Mouse (Mus musculus) liver, embryonic 11.5 days (tissue): Measurements from ENCODE around the gene Polk. TPM values are rescaled to one million over a fixed set of nuclear protein-coding genes. Genes with fewer than 3 reads are reported as not detected.

Experiments used
- ATAC-seq: fragments of 200-750 bp; cut with Nextera tagmentation; replicated peaks from 2 replicates; pipeline ENCODE4 v1.8.0; 2017; ENCODE audit warnings: moderate number of reproducible peaks, mild to moderate bottlenecking, moderate TSS enrichment, moderate library complexity; ENCODE audit not compliant: low FRiP score
- DNase-seq: peaks from one replicate; pipeline ENCODE4 v3.0.0-alpha.2; 2017; ENCODE audit warnings: low spot score
- H3K27ac ChIP-seq: fragments of 300-500 bp; sonication (generic); 2 replicates; pipeline ENCODE4 v1.5.1; 2014; ENCODE audit warnings: mild to moderate bottlenecking, low read depth, low read length, control low read depth
- H3K27me3 ChIP-seq: fragments of 300-500 bp; sonication (generic); replicated peaks from 2 replicates; pipeline ENCODE4 v1.6.1; 2014; ENCODE audit warnings: low read length, mixed read lengths; ENCODE audit not compliant: control insufficient read depth, insufficient read depth
- H3K36me3 ChIP-seq: fragments of 300-500 bp; sonication (generic); 2 replicates; pipeline ENCODE4 v1.6.1; 2014; ENCODE audit warnings: mild to moderate bottlenecking, low read length, moderate library complexity, mixed read lengths; ENCODE audit not compliant: control insufficient read depth, insufficient read depth
- H3K4me1 ChIP-seq: fragments of 300-500 bp; sonication (generic); replicated peaks from 2 replicates; pipeline ENCODE4 v1.6.1; 2014; ENCODE audit warnings: low read length, mixed read lengths; ENCODE audit not compliant: control insufficient read depth, insufficient read depth
- H3K4me2 ChIP-seq: fragments of 300-500 bp; sonication (generic); 2 replicates; pipeline ENCODE4 v1.6.1; 2014; ENCODE audit warnings: mild to moderate bottlenecking, control low read depth, moderate library complexity
- H3K4me3 ChIP-seq: fragments of 300-500 bp; sonication (generic); 2 replicates; pipeline ENCODE4 v1.5.1; 2014; ENCODE audit warnings: low read depth, low read length, control low read depth
- H3K9ac ChIP-seq: fragments of 300-500 bp; sonication (generic); 2 replicates; pipeline ENCODE4 v1.6.1; 2014; ENCODE audit warnings: low read depth, low read length, control low read depth
- H3K9me3 ChIP-seq: fragments of 300-500 bp; sonication (generic); 2 replicates; pipeline ENCODE4 v1.6.1; 2016; ENCODE audit warnings: low read length, inconsistent platforms, mixed read lengths; ENCODE audit not compliant: control insufficient read depth
- WGBS: fragments of 180-500 bp; shearing (Covaris S2); extraction: QIAGEN DNeasy Blood & Tissue Kit; methylation state at CpG from one replicate; pipeline ENCODE4 v1.1.7; 2014; 5-methylcytosine and 5-hydroxymethylcytosine counted together
- polyA plus RNA-seq: library from polyadenylated mRNA; unstranded; fragments of >200 nt; fragmentation: Nextera tagmentation; extraction: Ambion mirVana; gene quantifications from 2 replicates; pipeline ENCODE4 v1.2.1, GENCODE M21; 2014

Polk gene
- polyA plus RNA-seq, 1 experiment from 2014 or later: 8.2 TPM

GRCm38 (mm10) chr13:96505661-96506060 lies 36.7 kb downstream of the Polk start:
- no peak overlapping the region for H3K9ac ChIP-seq
- H3K4me3 ChIP-seq: no peak overlapping the region
- no peak overlapping the region for H3K4me2 ChIP-seq
- no peak overlapping the region for H3K27ac ChIP-seq
- no peaks in the 10 kb centered on the region for H3K27me3 ChIP-seq
- 83% methylated on average over 4 of the region's 4 CpGs for whole genome bisulfite sequencing
- ATAC-seq (no peak), DNase-seq (no peak)
- H3K9me3 ChIP-seq: no peaks in the 10 kb centered on the region
- H3K4me1 ChIP-seq: peaks cover 8% of the 10 kb centered on the region; the same call in 1 of the 2 replicates
- H3K36me3 ChIP-seq: no peaks in the 10 kb centered on the region

GRCm38 (mm10) chr13:96499891-96500290 lies 42.5 kb downstream of the Polk start:
- H3K27me3 ChIP-seq: no peaks in the 10 kb centered on the region
- DNase-seq (no peak), ATAC-seq (no peak)
- H3K27ac ChIP-seq: no peak overlapping the region
- no peak overlapping the region for H3K4me3 ChIP-seq
- H3K4me2 ChIP-seq: no peak overlapping the region
- H3K9ac ChIP-seq: no peak overlapping the region
- no peaks in the 10 kb centered on the region for H3K4me1 ChIP-seq
- H3K36me3 ChIP-seq: no peaks in the 10 kb centered on the region
- no peaks in the 10 kb centered on the region for H3K9me3 ChIP-seq
- 87% methylated on average over 2 of the region's 2 CpGs for WGBS

- DNase-seq (no peak), ATAC-seq (no peak)
- H3K4me1 ChIP-seq: no peaks in the 10 kb centered on the region
- 66% methylated on average over 8 of the region's 8 CpGs for WGBS
- no peak overlapping the region for H3K4me3 ChIP-seq
- no peaks in the 10 kb centered on the region for H3K9me3 ChIP-seq
- H3K4me2 ChIP-seq: no peak overlapping the region
- no peak overlapping the region for H3K9ac ChIP-seq
- no peak overlapping the region for H3K27ac ChIP-seq
- H3K36me3 ChIP-seq: no peaks in the 10 kb centered on the region
- no peaks in the 10 kb centered on the region for H3K27me3 ChIP-seq
These were observed 45.7 kb downstream of the Polk start for GRCm38 (mm10) chr13:96496630-96497029.

DNA sequence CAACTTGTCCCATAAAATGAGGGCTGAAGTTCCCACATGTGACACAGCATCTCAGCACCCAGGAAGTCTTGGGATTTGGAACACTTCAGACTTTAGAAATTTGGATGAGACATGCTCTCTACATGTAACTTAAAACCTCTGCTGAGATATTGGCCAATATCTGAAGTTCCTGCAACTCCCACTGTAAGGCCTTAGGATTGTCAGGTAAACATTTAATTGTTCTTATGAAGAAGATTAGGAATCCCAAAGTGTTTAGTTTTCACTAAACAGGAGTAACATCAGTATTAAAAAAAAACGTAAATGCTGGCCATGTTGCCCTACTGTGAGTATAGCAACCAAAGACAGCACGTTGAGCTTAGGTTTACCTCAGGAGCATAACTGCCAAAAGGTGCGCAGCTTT lies 51.9 kb downstream of the Polk start, which contains the start of gene Gm17622:
Gm17622 (plus strand) TSS at position 301 of the 400 bp plus-strand sequence.
- Histone ChIP-seq H3K27ac (no peak within 1 kb of the TSS), H3K4me1 (no peaks in the 10 kb centered on the region), H3K9me3 (no peaks in the 10 kb centered on the region), H3K27me3 (no peaks in the 10 kb centered on the region), H3K4me3 (no peak within 1 kb of the TSS), H3K4me2 (no peak within 1 kb of the TSS), H3K9ac (no peak within 1 kb of the TSS), H3K36me3 (peaks cover 6% of the 10 kb centered on the region; the same call in 1 of the 2 replicates)
- 96% methylated on average over 3 of the region's 3 CpGs for WGBS
- DNase-seq (no peak), ATAC-seq (no peak)

GRCm38 (mm10) chr13:96487968-96488367 lies 54.4 kb downstream of the Polk start:
- 86% methylated on average over 6 of the region's 6 CpGs for WGBS
- no peaks in the 10 kb centered on the region for H3K4me1 ChIP-seq
- no peak for ATAC-seq

GRCm38 (mm10) chr13:96487230-96487629 lies 55.1 kb downstream of the Polk start:
- no peaks in the 10 kb centered on the region for H3K27me3 ChIP-seq
- H3K9me3 ChIP-seq: no peaks in the 10 kb centered on the region
- no peak overlapping the region for H3K9ac ChIP-seq
- ATAC-seq: no peak
- H3K36me3 ChIP-seq: peaks cover 7% of the 10 kb centered on the region; the same call in 1 of the 2 replicates
- H3K4me2 ChIP-seq: no peak overlapping the region
- no peaks in the 10 kb centered on the region for H3K4me1 ChIP-seq
- no peak overlapping the region for H3K27ac ChIP-seq
- no peak overlapping the region for H3K4me3 ChIP-seq
- DNase-seq: no peak
- WGBS: 77% methylated on average over 6 of the region's 6 CpGs

More at GRCm38 (mm10) chr13:96487968-96488367, 54.4 kb downstream of the Polk start:
- peaks cover 7% of the 10 kb centered on the region; the same call in 1 of the 2 replicates for H3K36me3 ChIP-seq
- H3K4me2 ChIP-seq: no peak overlapping the region
- H3K27me3 ChIP-seq: no peaks in the 10 kb centered on the region
- no peak for DNase-seq
- H3K9ac ChIP-seq: no peak overlapping the region
- no peaks in the 10 kb centered on the region for H3K9me3 ChIP-seq
- no peak overlapping the region for H3K4me3 ChIP-seq
- no peak overlapping the region for H3K27ac ChIP-seq

DNA sequence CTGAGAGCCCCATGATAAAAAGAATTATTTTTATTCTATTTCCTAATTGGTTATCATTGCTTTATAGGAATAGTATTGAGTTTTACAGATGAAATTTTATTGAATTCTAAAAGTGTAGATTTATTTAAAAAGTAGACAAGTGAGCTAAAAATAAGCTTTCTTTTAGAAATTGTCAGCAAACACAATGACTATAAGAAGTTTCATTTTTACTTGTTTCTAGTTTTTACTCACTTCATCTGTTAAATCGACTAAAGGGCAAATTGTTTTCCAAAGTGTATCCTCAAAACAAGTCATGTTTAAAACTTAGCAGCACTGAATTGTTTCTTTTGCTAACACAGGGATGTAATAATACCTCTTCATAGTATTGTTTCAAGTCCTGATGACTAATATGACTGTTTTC lies 63.4 kb downstream of the Polk start:
- Histone ChIP-seq H3K9ac (no peak overlapping the region), H3K4me3 (no peak overlapping the region), H3K36me3 (no peaks in the 10 kb centered on the region), H3K9me3 (no peaks in the 10 kb centered on the region), H3K27me3 (no peaks in the 10 kb centered on the region), H3K4me1 (no peaks in the 10 kb centered on the region), H3K27ac (no peak overlapping the region), H3K4me2 (no peak overlapping the region)
- WGBS: 92% methylated on average over 1 of the region's 1 CpGs
- DNase-seq: no peak
- no peak for ATAC-seq

DNA sequence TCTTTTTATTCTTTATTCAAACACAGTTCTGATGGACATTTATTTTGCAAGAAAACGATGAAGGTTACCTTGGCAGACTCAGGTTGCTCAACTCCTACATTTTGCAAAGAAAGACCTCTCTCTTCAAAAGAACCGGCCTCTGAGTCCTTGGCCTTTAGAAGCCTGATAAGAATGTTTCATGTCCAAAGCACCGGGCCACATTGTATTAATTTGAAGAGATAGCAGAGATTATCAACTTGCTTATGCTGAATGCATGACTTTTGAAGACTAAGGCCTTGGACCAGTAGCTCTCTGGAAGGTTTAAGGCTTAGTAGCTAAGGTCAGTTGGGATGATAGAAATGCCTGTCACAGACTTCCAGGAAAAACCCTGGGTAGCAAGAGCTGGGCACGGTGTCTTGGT lies 65.2 kb downstream of the Polk start:
- no peaks in the 10 kb centered on the region for H3K4me1 ChIP-seq
- no peak overlapping the region for H3K4me2 ChIP-seq
- H3K9ac ChIP-seq: no peak overlapping the region
- no peak overlapping the region for H3K4me3 ChIP-seq
- no peak overlapping the region for H3K27ac ChIP-seq
- no peaks in the 10 kb centered on the region for H3K36me3 ChIP-seq
- DNase-seq (no peak), ATAC-seq (no peak)
- 80% methylated on average over 4 of the region's 4 CpGs for WGBS
- no peaks in the 10 kb centered on the region for H3K27me3 ChIP-seq
- H3K9me3 ChIP-seq: no peaks in the 10 kb centered on the region

DNA sequence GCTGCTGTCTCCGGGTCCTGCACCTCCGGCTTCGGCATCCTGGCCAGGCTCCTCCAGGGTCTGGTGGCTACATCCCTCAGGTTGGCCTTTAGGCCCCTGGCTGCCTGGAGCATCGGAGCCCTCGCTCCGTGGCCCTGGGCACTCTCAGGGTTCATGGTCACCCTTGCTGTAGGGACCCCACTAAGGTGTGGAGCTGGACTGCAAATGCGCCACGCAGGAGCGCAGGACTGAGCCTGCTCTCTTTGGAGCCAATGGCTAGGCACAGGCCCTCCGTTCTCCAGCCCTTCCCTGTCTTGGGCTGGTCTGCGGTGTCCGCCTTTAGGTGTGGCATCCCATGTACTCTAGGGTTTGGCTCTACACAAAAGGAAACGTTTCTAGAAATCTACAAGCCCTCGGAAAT lies 71.4 kb downstream of the Polk start, which contains the start of gene Ankdd1b:
Ankdd1b (minus strand) TSS at position 242 of the 400 bp plus-strand sequence.
- H3K36me3 ChIP-seq: no peaks in the 10 kb centered on the region
- H3K4me3 ChIP-seq: no peak within 1 kb of the TSS
- H3K9me3 ChIP-seq: no peaks in the 10 kb centered on the region
- no peaks in the 10 kb centered on the region for H3K4me1 ChIP-seq
- DNase-seq (no peak), ATAC-seq (no peak)
- no peak within 1 kb of the TSS for H3K4me2 ChIP-seq
- H3K27ac ChIP-seq: no peak within 1 kb of the TSS
- H3K27me3 ChIP-seq: no peaks in the 10 kb centered on the region
- 90% methylated on average over 14 of the region's 14 CpGs for WGBS
- no peak within 1 kb of the TSS for H3K9ac ChIP-seq
